In the genomic region with DNA sequence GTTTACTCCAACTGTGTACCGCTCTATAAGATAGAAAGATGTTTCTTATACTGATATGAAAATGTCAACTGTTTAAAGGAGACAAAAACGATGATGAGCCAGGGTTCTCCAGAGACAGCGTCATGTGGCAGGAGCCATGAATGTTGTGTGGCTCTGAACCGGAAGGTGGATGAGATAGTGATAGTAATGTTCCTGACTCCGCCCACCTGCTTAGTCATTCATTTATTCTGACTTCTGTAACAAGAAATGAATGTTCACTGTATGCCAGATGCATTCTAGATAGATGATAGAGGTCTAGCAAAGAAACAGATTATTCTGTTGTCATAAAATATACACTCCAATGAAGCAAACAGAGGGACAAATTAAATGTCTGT, we compare ENCODE assay signal across 21 mouse cellular contexts. TPM values are rescaled to one million over a fixed set of nuclear protein-coding genes. Genes with fewer than 3 reads are reported as not detected.
DNase-seq lines count a peak whose midpoint lies in the region; ATAC-seq and TF ChIP-seq lines count a peak whose summit lies in the region.
"Had no signal": no experiment of that assay in that cellular context is flagged by ENCODE, and none has a peak within 500 bp of the region (broad histone marks: within the 10 kb centered on the region; RNA-seq: fewer than 3 reads in every experiment).

No protein-coding gene starts in this region.

- peaks cover 1 to 32% of the 10 kb centered on the region in 2 experiments; a peak in 3 of 4 replicates for H3K36me3 ChIP-seq in MEL (ENCODE audit: control insufficient read depth in 1 of 2, insufficient read depth in 2 of 2, low read length in 2 of 2)
- no peaks in the 10 kb centered on the region for H3K36me3 ChIP-seq in liver, embryonic 14.5 days (replicated peaks; ENCODE audit: control insufficient read depth, insufficient read depth, low read depth)
- no peaks in the 10 kb centered on the region for H3K36me3 ChIP-seq in heart, embryonic 10.5 days
- H3K36me3 ChIP-seq: hindbrain, embryonic 13.5 days; limb, embryonic 12.5 days; midbrain, embryonic 15.5 days had no signal

- peak overlapping the region; percentile 43 for H3K4me2 ChIP-seq in liver, embryonic 14.5 days (ENCODE audit: low read depth)
- H3K4me2 ChIP-seq: heart, embryonic 11.5 days; hindbrain, embryonic 13.5 days; limb, embryonic 12.5 days; lung, embryonic 14.5 days; midbrain, embryonic 15.5 days had no signal

- 0 out of 4 replicates have a peak overlapping the region, but pooled peaks of 1 of the 2 experiments have one; percentile 10 for H3K4me3 ChIP-seq in MEL (ENCODE audit: control insufficient read depth in 1 of 2, insufficient read depth in 1 of 2, low read depth in 2 of 2, low read length in 2 of 2)
- no peak overlapping the region for H3K4me3 ChIP-seq in liver, embryonic 14.5 days (ENCODE audit: insufficient read depth in 1 of 2, low read depth in 2 of 2, low read length in 2 of 2)
- no peak overlapping the region for H3K4me3 ChIP-seq in heart, embryonic 10.5 days
- H3K4me3 ChIP-seq: erythroblast, embryonic 14.5 days; hindbrain, embryonic 13.5 days; limb, embryonic 12.5 days; midbrain, embryonic 15.5 days; myocyte had no signal

- peaks cover 16 to 23% of the 10 kb centered on the region in 2 experiments for H3K4me1 ChIP-seq in MEL (ENCODE audit: control insufficient read depth in 1 of 2, insufficient read depth in 2 of 2, low read length in 2 of 2)
- peaks cover 12 to 21% of the 10 kb centered on the region in 2 experiments for H3K4me1 ChIP-seq in liver, embryonic 14.5 days (replicated peaks; ENCODE audit: control insufficient read depth in 2 of 2, insufficient read depth in 2 of 2, low read length in 1 of 2)
- peaks cover 4% of the 10 kb centered on the region for H3K4me1 ChIP-seq in heart, embryonic 10.5 days
- H3K4me1 ChIP-seq: hindbrain, embryonic 13.5 days; limb, embryonic 12.5 days; midbrain, embryonic 15.5 days had no signal

- H3K27ac ChIP-seq in MEL (ENCODE audit: control insufficient read depth, low read depth, low read length) = peak overlapping the region; percentile 83
- no peak overlapping the region; the same call in 1 of the 2 replicates for H3K27ac ChIP-seq in liver, embryonic 14.5 days
- no peak overlapping the region for H3K27ac ChIP-seq in heart, embryonic 10.5 days
- H3K27ac ChIP-seq: hindbrain, embryonic 13.5 days; kidney, postnatal 0 days; limb, embryonic 12.5 days; midbrain, embryonic 15.5 days had no signal

- 10% methylated on average over 5 of the region's 5 CpGs for WGBS in liver, embryonic 14.5 days (ENCODE audit: insufficient replicate concordance)
- 80% methylated on average over 5 of the region's 5 CpGs for WGBS in heart, embryonic 10.5 days

- TF ChIP-seq POLR2A in MEL (IDR thresholded peaks at IDR 0.05; ENCODE audit: control insufficient read depth in 1 of 2, insufficient read depth in 1 of 2, low read depth in 1 of 2, low read length in 2 of 2, poor library complexity in 1 of 2) = no peak

- no peak for TF ChIP-seq CTCF in MEL (IDR thresholded peaks at IDR 0.05 in 2 of 3, conservative IDR thresholded peaks at IDR 0.05 in 1 of 3; ENCODE audit: control insufficient read depth in 1 of 3, insufficient read depth in 1 of 3, low read depth in 2 of 3, low read length in 3 of 3, poor library complexity in 1 of 3, severe bottlenecking in 1 of 3)
- no peak for TF ChIP-seq CTCF in liver, embryonic 14.5 days (IDR thresholded peaks at IDR 0.05; ENCODE audit: low read depth)

- DNase-seq in MEL (ENCODE audit: low read depth, low spot score) = peak; percentile 78
- DNase-seq in induced T-regulatory cell, adult 2 months (ENCODE audit: low read depth) = peak; percentile 27
- DNase-seq in liver, embryonic 14.5 days (ENCODE audit: low read depth in 3 of 3, low spot score in 3 of 3) = peak; percentile 73 to 77 (median 74)
- DNase-seq in heart, embryonic 10.5 days (ENCODE audit: low spot score) = no peak
- no peak for DNase-seq in layer of hippocampus, adult 9-11 months
- no peak for DNase-seq in ovary, postnatal 36 days (ENCODE audit: low spot score)
- no peak for DNase-seq in frontal cortex, postnatal 14 days (ENCODE audit: low spot score in 2 of 2)
- DNase-seq: adrenal gland, postnatal 25 days; cerebellum, adult 8-10 months; heart, postnatal 10 days; kidney, adult 18-20 months; lung, embryonic 14.5 days had no signal

- peak overlapping the region; percentile 12; the same call in 1 of the 2 replicates for H3K9ac ChIP-seq in MEL (ENCODE audit: control insufficient read depth, low read depth, low read length, poor library complexity, severe bottlenecking)
- H3K9ac ChIP-seq in liver, embryonic 14.5 days (replicated peaks) = no peak overlapping the region
- H3K9ac ChIP-seq: hindbrain, embryonic 13.5 days; limb, embryonic 12.5 days; lung, embryonic 14.5 days; midbrain, embryonic 15.5 days had no signal

- peaks cover 6% of the 10 kb centered on the region; the same call in 1 of the 2 replicates for H3K79me2 ChIP-seq in MEL (ENCODE audit: control insufficient read depth, insufficient read depth, low read length, poor library complexity)

- no peaks in the 10 kb centered on the region for H3K27me3 ChIP-seq in MEL (ENCODE audit: control insufficient read depth in 1 of 2, insufficient read depth in 2 of 2, low read length in 2 of 2)
- H3K27me3 ChIP-seq in liver, embryonic 14.5 days (ENCODE audit: control insufficient read depth, insufficient read depth, low read length) = no peaks in the 10 kb centered on the region
- no peaks in the 10 kb centered on the region for H3K27me3 ChIP-seq in heart, embryonic 10.5 days (ENCODE audit: insufficient read depth, poor library complexity, severe bottlenecking)
- H3K27me3 ChIP-seq: hindbrain, embryonic 13.5 days; limb, embryonic 12.5 days; midbrain, embryonic 15.5 days had no signal

- peak; percentile 67 for ATAC-seq in CD4-positive, CD25-positive, alpha-beta regulatory T cell, adult 4 months
- peak; percentile 86 for ATAC-seq in liver, embryonic 14.5 days (ENCODE audit: insufficient read depth)
- ATAC-seq: forebrain, embryonic 16.5 days; midbrain, embryonic 15.5 days had no signal

- no peak for TF ChIP-seq RAD21 in MEL (IDR thresholded peaks at IDR 0.05; ENCODE audit: low read depth, low read length)

- H3K9me3 ChIP-seq in MEL (replicated peaks; ENCODE audit: insufficient read depth, low read length) = no peaks in the 10 kb centered on the region
- H3K9me3 ChIP-seq in liver, embryonic 14.5 days (ENCODE audit: control insufficient read depth, low read length) = no peaks in the 10 kb centered on the region
- no peaks in the 10 kb centered on the region for H3K9me3 ChIP-seq in heart, embryonic 10.5 days
- H3K9me3 ChIP-seq: hindbrain, embryonic 13.5 days; limb, embryonic 12.5 days; midbrain, embryonic 15.5 days had no signal

- peak; percentile 60 to 79 for TF ChIP-seq EP300 in MEL (IDR thresholded peaks at IDR 0.05; ENCODE audit: low read depth in 1 of 2, low read length in 2 of 2)
- no peak for TF ChIP-seq EP300 in liver, embryonic 14.5 days (IDR thresholded peaks at IDR 0.05; ENCODE audit: low read depth)

TF ChIP-seq in MEL, 35 proteins besides CTCF, POLR2A, EP300 and RAD21 (continues in another document):
- TF ChIP-seq BHLHE40 (IDR thresholded peaks at IDR 0.05; ENCODE audit: borderline replicate concordance, low read depth, low read length) (no peak), KAT2A (conservative IDR thresholded peaks at IDR 0.05; ENCODE audit: low read depth, low read length) (no peak), ZNF384 (IDR thresholded peaks at IDR 0.05; ENCODE audit: low read depth, low read length) (no peak), ZMIZ1 (IDR thresholded peaks at IDR 0.05; ENCODE audit: low read depth, low read length) (no peak), POLR2AphosphoS5 (IDR thresholded peaks at IDR 0.05; ENCODE audit: borderline replicate concordance, low read depth, low read length) (no peak), MYB (IDR thresholded peaks at IDR 0.05; ENCODE audit: low read depth, low read length) (no peak), GABPA (IDR thresholded peaks at IDR 0.05; ENCODE audit: low read depth, low read length) (no peak), CHD1 (IDR thresholded peaks at IDR 0.05; ENCODE audit: low read depth, low read length) (0 out of 2 replicates have a peak, but pooled peaks have one; percentile 63), MXI1 (IDR thresholded peaks at IDR 0.05; ENCODE audit: low read depth, low read length) (no peak), MEF2A (IDR thresholded peaks at IDR 0.05; ENCODE audit: extremely low read depth, insufficient replicate concordance, low read depth, low read length, poor library complexity, severe bottlenecking) (no peak), RCOR1 (IDR thresholded peaks at IDR 0.05; ENCODE audit: low read depth, low read length) (peak; percentile 50), TBP (IDR thresholded peaks at IDR 0.05; ENCODE audit: low read depth, low read length) (no peak), TAL1 (IDR thresholded peaks at IDR 0.05; ENCODE audit: low read length) (peak; percentile 57; the same call in 1 of the 2 replicates), ELF1 (IDR thresholded peaks at IDR 0.05; ENCODE audit: low read depth, low read length) (no peak), POLR2AphosphoS2 (IDR thresholded peaks at IDR 0.05; ENCODE audit: low read length) (no peak), TCF12 (IDR thresholded peaks at IDR 0.05; ENCODE audit: low read depth, low read length) (peak; percentile 49), NELFE (IDR thresholded peaks at IDR 0.05; ENCODE audit: low read depth, low read length) (no peak), ZKSCAN1 (IDR thresholded peaks at IDR 0.05; ENCODE audit: low read depth, low read length) (no peak), GATA1 (IDR thresholded peaks at IDR 0.05; ENCODE audit: low read depth, low read length) (peak; percentile 70; the same call in 1 of the 2 replicates), HCFC1 (IDR thresholded peaks at IDR 0.05; ENCODE audit: low read depth, low read length) (no peak), SIN3A (IDR thresholded peaks at IDR 0.05; ENCODE audit: low read length) (no peak; the same call in 1 of the 2 replicates), NRF1 (IDR thresholded peaks at IDR 0.05; ENCODE audit: insufficient read depth, low read depth, low read length, poor library complexity, severe bottlenecking) (no peak), MAZ (IDR thresholded peaks at IDR 0.05; ENCODE audit: low read depth, low read length) (no peak), CHD2 (IDR thresholded peaks at IDR 0.05; ENCODE audit: low read length) (no peak)

RNA-seq across cellular contexts. Expression of gene Smap1, which starts 22.5 kb away (rescaled TPM):
- 10 to 100 TPM; 43.7 to 49.4 TPM for polyA plus RNA-seq in CD4-positive, CD25-positive, alpha-beta regulatory T cell, adult 4 months (2017; shearing (Covaris generic))
- total RNA-seq in MEL (2012; rRNA removed) = 27.2 and 34.0 TPM in 2 replicates
- 100 to 1,000 TPM in 1 of 2 experiments, 10 to 100 TPM in 1; 86.4 to 128 TPM for polyA plus RNA-seq in MEL (2012; ENCODE audit: insufficient read depth in 1 of 2, insufficient read length in 2 of 2, low read depth in 1 of 2, low replicate concordance in 2 of 2, missing spikeins in 1 of 2)
- 17.7 and 29.0 TPM in 2 replicates for polyA plus RNA-seq in liver, embryonic 14.5 days (2012; rRNA removed)
- polyA plus RNA-seq in liver, embryonic 14.5 days (2014; fragmentation: Nextera tagmentation; extraction: Ambion mirVana) = 27.4 and 30.2 TPM in 2 replicates
- polyA plus RNA-seq in heart, embryonic 10.5 days (2016; fragmentation: Nextera tagmentation; extraction: Ambion mirVana) = 40.7 and 42.2 TPM in 2 replicates

Comparison
In these comparisons a context has a peak if more than half of its experiments do, and no peak if none do; other contexts are left out.
1. DNase-seq: peak in MEL (single experiment), induced T-regulatory cell, adult 2 months (single experiment) and liver, embryonic 14.5 days (3 of 3); none in heart, embryonic 10.5 days (single experiment), layer of hippocampus, adult 9-11 months (single experiment), ovary, postnatal 36 days (single experiment) and frontal cortex, postnatal 14 days (0 of 2).